Mouse (Mus musculus) megakaryocyte, embryonic 14.5 days (primary cell): Measurements from ENCODE around the gene Ppp1r21.

ENCODE experiments used
- FLI1 ChIP-seq: IDR thresholded peaks from 2 replicates; pipeline ENCODE4 v1.6.1; 2012; ENCODE audit warnings: low read length, inconsistent platforms, mixed read lengths
- GATA1 ChIP-seq: IDR thresholded peaks from 3 replicates; pipeline ENCODE4 v1.6.1; 2012; ENCODE audit warnings: mixed read lengths, low read length, inconsistent platforms, borderline replicate concordance

DNA sequence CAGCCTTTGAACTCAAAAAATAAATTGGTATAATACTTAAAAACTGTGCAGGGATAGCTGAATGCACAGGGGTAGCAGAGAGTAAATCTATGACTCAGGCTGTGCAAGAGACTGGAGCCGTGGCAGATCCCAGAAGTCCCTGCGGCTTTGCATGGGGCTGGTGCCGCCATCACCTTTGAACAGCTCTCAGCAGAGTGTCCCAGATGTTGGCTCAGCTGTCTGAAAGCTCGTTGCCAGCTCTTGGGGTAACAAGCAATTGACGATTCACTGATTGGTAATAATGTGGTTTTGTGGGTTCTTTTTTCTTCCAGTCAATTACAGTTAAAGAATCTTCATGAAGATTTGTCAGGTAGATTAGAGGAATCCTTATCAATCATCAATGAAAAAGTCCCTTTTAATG is 20.4 kb downstream of the Ppp1r21 start:
- TF ChIP-seq GATA1 (no peak), FLI1 (no peak)
